Mouse (Mus musculus) hematopoietic stem cell, adult 5-6 weeks (primary cell): ENCODE measurements at regions not wholly inside any gene's neighbourhood (a gene's known extent, or its start where the extent isn't known, plus 50 kb on each side); places are given as distances from the start of the nearest gene placed in this dataset.

Experiments
- ATAC-seq, 2 experiments: fragments of 125-278 bp in 1 of 2; replicated peaks in 1 of 2; 2 replicates each; pipeline ENCODE4 v1.8.0; 2016 to 2017; ENCODE audit warnings: inconsistent platforms in 2 of 2, mild to moderate bottlenecking in 2 of 2, moderate number of reproducible peaks in 2 of 2, low read depth in 1 of 2, moderate TSS enrichment in 1 of 2; ENCODE audit not compliant: low FRiP score in 2 of 2, poor library complexity in 2 of 2, severe bottlenecking in 2 of 2, insufficient read depth in 1 of 2, low TSS enrichment in 1 of 2

- no peak for ATAC-seq
Observed at GRCm38 (mm10) chr4:127562602-127563001, 204.6 kb upstream of the Gjb5 start.

- ATAC-seq = no peak
Observed at GRCm38 (mm10) chr4:127558572-127558971, 200.6 kb upstream of the Gjb5 start.

GRCm38 (mm10) chr4:127552456-127553225 lies 194.7 kb upstream of the Gjb5 start:
- no peak for ATAC-seq

- no peak for ATAC-seq
Observed at GRCm38 (mm10) chr4:127549581-127549980, 191.6 kb upstream of the Gjb5 start.

- no peak for ATAC-seq
Observed at GRCm38 (mm10) chr4:127549018-127549417, 191.0 kb upstream of the Gjb5 start.

GRCm38 (mm10) chr4:127545106-127545505 lies 187.1 kb upstream of the Gjb5 start:
- ATAC-seq = no peak

- no peak for ATAC-seq
Observed at GRCm38 (mm10) chr4:127543276-127543675, 185.3 kb upstream of the Gjb5 start.

- ATAC-seq = no peak
Observed at GRCm38 (mm10) chr4:127542771-127543170, 184.8 kb upstream of the Gjb5 start.

GRCm38 (mm10) chr4:127536952-127537351 lies 179.0 kb upstream of the Gjb5 start:
- no peak for ATAC-seq

- ATAC-seq = no peak
Observed at GRCm38 (mm10) chr4:127535630-127536029, 177.6 kb upstream of the Gjb5 start.

- no peak for ATAC-seq
Observed at GRCm38 (mm10) chr4:127534411-127534810, 176.4 kb upstream of the Gjb5 start.

GRCm38 (mm10) chr4:127533726-127534125 lies 175.7 kb upstream of the Gjb5 start:
- ATAC-seq = no peak

GRCm38 (mm10) chr4:127530779-127531178 lies 172.8 kb upstream of the Gjb5 start:
- no peak for ATAC-seq

- ATAC-seq = no peak
Observed at GRCm38 (mm10) chr4:127522151-127522550, 164.2 kb upstream of the Gjb5 start.

GRCm38 (mm10) chr4:127517978-127518377 lies 160.0 kb upstream of the Gjb5 start:
- no peak for ATAC-seq

GRCm38 (mm10) chr4:127517539-127517938 lies 159.6 kb upstream of the Gjb5 start:
- ATAC-seq = no peak

GRCm38 (mm10) chr4:127509936-127510335 lies 152.0 kb upstream of the Gjb5 start:
- ATAC-seq = no peak

- no peak for ATAC-seq
Observed at GRCm38 (mm10) chr4:127502621-127503020, 144.6 kb upstream of the Gjb5 start.

- no peak for ATAC-seq
Observed at GRCm38 (mm10) chr4:127501881-127502280, 143.9 kb upstream of the Gjb5 start.
